Mouse (Mus musculus) natural killer cell, adult 2 months (primary cell): ENCODE results near the gene Cnn1.
A peak's percentile ranks its signal among the peaks of the same experiment; 100 is the strongest.

Experiments used
- DNase-seq, 2 experiments: peaks; one replicate each; pipeline ENCODE4 v3.0.0; 2022; ENCODE audit warnings: low spot score in 2 of 2

Cnn1 gene

GRCm38 (mm10) chr9:22098993-22099696 is at the start of gene Cnn1:
Cnn1 (plus strand) TSS chr9:22099216.
- DNase-seq, result no peak

GRCm38 (mm10) chr9:22049315-22049714 is 49.7 kb upstream of the Cnn1 start:
- no peak for DNase-seq

GRCm38 (mm10) chr9:22049721-22050270 is 49.2 kb upstream of the Cnn1 start:
- DNase-seq, result no peak

- DNase-seq, result peak in 1 of 2 experiments; percentile 28
Observed at GRCm38 (mm10) chr9:22050351-22050889, 48.6 kb upstream of the Cnn1 start.

GRCm38 (mm10) chr9:22051161-22051957 is 47.7 kb upstream of the Cnn1 start:
- DNase-seq, result no peak

- DNase-seq, result no peak
Observed at GRCm38 (mm10) chr9:22051958-22052254, 47.1 kb upstream of the Cnn1 start, which contains the start of gene Elavl3. Elavl3 (minus strand) TSS chr9:22052023.

- DNase-seq, result no peak
Observed at GRCm38 (mm10) chr9:22053657-22054056, 45.4 kb upstream of the Cnn1 start.

GRCm38 (mm10) chr9:22054411-22055076 is 44.5 kb upstream of the Cnn1 start:
- DNase-seq, result peak; percentile 20 to 79

- no peak for DNase-seq
Observed at GRCm38 (mm10) chr9:22055713-22056112, 43.3 kb upstream of the Cnn1 start.

GRCm38 (mm10) chr9:22056303-22056910 is 42.6 kb upstream of the Cnn1 start:
- DNase-seq, result no peak

- DNase-seq, result no peak
Observed at GRCm38 (mm10) chr9:22057031-22057517, 41.9 kb upstream of the Cnn1 start.

- DNase-seq, result no peak
Observed at GRCm38 (mm10) chr9:22058011-22058424, 41.0 kb upstream of the Cnn1 start.

GRCm38 (mm10) chr9:22061339-22061738 is 37.7 kb upstream of the Cnn1 start:
- DNase-seq, result no peak

GRCm38 (mm10) chr9:22064341-22064740 is 34.7 kb upstream of the Cnn1 start:
- DNase-seq, result no peak

- no peak for DNase-seq
Observed at GRCm38 (mm10) chr9:22065642-22066041, 33.4 kb upstream of the Cnn1 start.

- peak; percentile 20 to 56 for DNase-seq
Observed at GRCm38 (mm10) chr9:22066433-22066832, 32.6 kb upstream of the Cnn1 start.

GRCm38 (mm10) chr9:22067195-22067594 is 31.8 kb upstream of the Cnn1 start:
- no peak for DNase-seq

- no peak for DNase-seq
Observed at GRCm38 (mm10) chr9:22069881-22070553, 29.0 kb upstream of the Cnn1 start.

- DNase-seq, result peak; percentile 92 to 95
Observed at GRCm38 (mm10) chr9:22070791-22071573, 28.0 kb upstream of the Cnn1 start, which contains the start of the genes Gm49318 and Zfp653. Gm49318 (minus strand) TSS chr9:22071259. Zfp653 (minus strand) TSS chr9:22071376.

GRCm38 (mm10) chr9:22072276-22072675 is 26.7 kb upstream of the Cnn1 start:
- no peak for DNase-seq
